Mouse (Mus musculus) erythroblast, adult 5-6 weeks (primary cell): ENCODE measurements around the gene Pla2g4c. TPM values are rescaled to one million over a fixed set of nuclear protein-coding genes. Genes with fewer than 3 reads are reported as not detected.

Source experiments
- ATAC-seq: replicated peaks from 2 replicates; pipeline ENCODE4 v1.8.0; 2016; ENCODE audit warnings: moderate number of reproducible peaks, mild to moderate bottlenecking, moderate TSS enrichment, inconsistent platforms; ENCODE audit not compliant: poor library complexity, low FRiP score, severe bottlenecking
- total RNA-seq, 2 experiments: library from RNA; stranded (forward) in 1 of 2; stranded (reverse) in 1 of 2; fragments of 150-400 nt in 1 of 2; fragments of 200-764, 138-1000 nt in 1 of 2; gene quantifications; 2 replicates each; pipeline versions ENCODE4 v1.2.3 to v1.2.4; 2015 to 2017; ENCODE audit warnings: low replicate concordance in 2 of 2

The Pla2g4c gene
- total RNA-seq, 2 experiments from 2014 or later = 0.96 to 5.0 TPM

- no peak for ATAC-seq
These were observed 6.1 kb downstream of the Pla2g4c start for GRCm38 (mm10) chr7:13330575-13330974.

- ATAC-seq = no peak
These were observed 31.5 kb downstream of the Pla2g4c start for GRCm38 (mm10) chr7:13355943-13356342.

- ATAC-seq = no peak
These were observed 56.1 kb downstream of the Pla2g4c start for GRCm38 (mm10) chr7:13380588-13380987.

GRCm38 (mm10) chr7:13397832-13398231 is 73.4 kb downstream of the Pla2g4c start, which contains the start of gene Cabp5:
Gene Cabp5 (plus strand): TSS chr7:13398132.
- ATAC-seq = no peak

Other genes starting within 250 kb of the Pla2g4c start
- gene Vmn1r85, start 229.5 kb upstream of the Pla2g4c start, total RNA-seq (2015; ENCODE audit: low replicate concordance) = not detected in 2 replicates
- not detected in 2 replicates for gene Vmn1r85, start 229.5 kb upstream of the Pla2g4c start, total RNA-seq (2017; ENCODE audit: low replicate concordance)
- not detected in 2 replicates for gene Vmn1r86, start 204.7 kb upstream of the Pla2g4c start, total RNA-seq (2015; ENCODE audit: low replicate concordance)
- gene Vmn1r86, start 204.7 kb upstream of the Pla2g4c start, total RNA-seq (2017; ENCODE audit: low replicate concordance) = 0.28 TPM in 1 of 2 replicates, not detected in the other
- not detected in 2 replicates for gene Vmn1r87, start 184.5 kb upstream of the Pla2g4c start, total RNA-seq (2015; ENCODE audit: low replicate concordance)
- not detected in 2 replicates for gene Vmn1r87, start 184.5 kb upstream of the Pla2g4c start, total RNA-seq (2017; ENCODE audit: low replicate concordance)
- gene Vmn1r88, start 165.1 kb upstream of the Pla2g4c start, total RNA-seq (2015; ENCODE audit: low replicate concordance) = not detected in 2 replicates
- not detected in 2 replicates for gene Vmn1r88, start 165.1 kb upstream of the Pla2g4c start, total RNA-seq (2017; ENCODE audit: low replicate concordance)
- gene Vmn1r89, start 111.6 kb upstream of the Pla2g4c start, total RNA-seq (2015; ENCODE audit: low replicate concordance) = not detected in 2 replicates
- not detected in 2 replicates for gene Vmn1r89, start 111.6 kb upstream of the Pla2g4c start, total RNA-seq (2017; ENCODE audit: low replicate concordance)
- 30.4 and 52.9 TPM in 2 replicates for gene Lig1, start 47.4 kb upstream of the Pla2g4c start, total RNA-seq (2015; ENCODE audit: low replicate concordance)
- gene Lig1, start 47.4 kb upstream of the Pla2g4c start, total RNA-seq (2017; ENCODE audit: low replicate concordance) = 62.7 and 99.9 TPM in 2 replicates
- 0.21 and 3.1 TPM in 2 replicates for gene Zswim9, start 45.9 kb upstream of the Pla2g4c start, total RNA-seq (2015; ENCODE audit: low replicate concordance)
- 2.1 and 2.2 TPM in 2 replicates for gene Zswim9, start 45.9 kb upstream of the Pla2g4c start, total RNA-seq (2017; ENCODE audit: low replicate concordance)
- gene Cabp5, start 73.5 kb downstream of the Pla2g4c start, total RNA-seq (2015; ENCODE audit: low replicate concordance) = not detected in 2 replicates
- 0.28 TPM in 1 of 2 replicates, not detected in the other for gene Cabp5, start 73.5 kb downstream of the Pla2g4c start, total RNA-seq (2017; ENCODE audit: low replicate concordance)
- not detected in 2 replicates for gene Bsph1, start 126.2 kb downstream of the Pla2g4c start, total RNA-seq (2015; ENCODE audit: low replicate concordance)
- not detected in 2 replicates for gene Bsph1, start 126.2 kb downstream of the Pla2g4c start, total RNA-seq (2017; ENCODE audit: low replicate concordance)
- not detected in 2 replicates for gene Bsph2, start 246.4 kb downstream of the Pla2g4c start, total RNA-seq (2015; ENCODE audit: low replicate concordance)
- not detected in 2 replicates for gene Bsph2, start 246.4 kb downstream of the Pla2g4c start, total RNA-seq (2017; ENCODE audit: low replicate concordance)